Mouse (Mus musculus) liver, embryonic 14.5 days (tissue): ENCODE results near the gene Hdac11.

ENCODE experiments used
- CTCF ChIP-seq: IDR thresholded peaks from 2 replicates; pipeline ENCODE4 v1.5.1; 2016; ENCODE audit warnings: antibody characterized with exemption, low read depth, control low read depth
- EP300 ChIP-seq: IDR thresholded peaks from 2 replicates; pipeline ENCODE4 v1.6.1; 2016; ENCODE audit warnings: antibody characterized with exemption, low read depth

DNA sequence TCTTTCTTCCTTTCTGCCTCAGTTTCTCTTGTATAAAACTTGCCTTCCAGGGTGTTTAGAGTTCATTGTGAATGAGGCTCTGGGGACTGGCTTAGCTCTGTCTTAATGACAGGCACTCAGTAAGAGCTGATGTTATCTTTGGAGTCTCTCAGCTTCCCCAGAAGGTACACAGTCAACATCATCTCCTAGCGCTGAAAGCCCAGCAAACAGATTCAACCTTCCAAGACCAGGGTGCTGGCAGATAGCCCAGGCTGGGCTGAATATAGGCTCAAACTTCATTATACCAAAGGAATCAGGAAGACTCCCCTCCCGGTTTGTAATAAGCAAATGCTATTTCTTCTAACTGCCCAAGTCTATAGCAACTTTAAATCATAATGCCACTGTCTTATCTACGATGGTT, 1.2 kb upstream of the Hdac11 start:
- no peak for TF ChIP-seq CTCF
- TF ChIP-seq EP300 = no peak
